Mouse (Mus musculus) intestine, embryonic 15.5 days (tissue): Measurements from ENCODE around the gene Pgpep1. TPM values are rescaled to one million over a fixed set of nuclear protein-coding genes. Genes with fewer than 3 reads are reported as not detected.

Source experiments
- ATAC-seq: fragments of 200-750 bp; cut with Nextera tagmentation; 2 replicates; pipeline ENCODE4 v1.8.0; 2017; ENCODE audit warnings: moderate TSS enrichment, moderate library complexity
- H3K27ac ChIP-seq: fragments of 300-500 bp; sonication (generic); 2 replicates; pipeline ENCODE4 v1.5.1; 2015; ENCODE audit warnings: mild to moderate bottlenecking, inconsistent platforms
- H3K27me3 ChIP-seq: fragments of 300-500 bp; sonication (generic); replicated peaks from 2 replicates; pipeline ENCODE4 v1.6.1; 2015; ENCODE audit warnings: inconsistent platforms
- H3K36me3 ChIP-seq: fragments of 300-500 bp; sonication (generic); 2 replicates; pipeline ENCODE4 v1.6.1; 2015; ENCODE audit warnings: inconsistent platforms
- H3K4me1 ChIP-seq: fragments of 300-500 bp; sonication (generic); replicated peaks from 2 replicates; pipeline ENCODE4 v1.6.1; 2015; ENCODE audit warnings: inconsistent platforms
- H3K4me2 ChIP-seq: fragments of 300-500 bp; sonication (generic); replicated peaks from 2 replicates; pipeline ENCODE4 v1.6.1; 2015; ENCODE audit warnings: mild to moderate bottlenecking, inconsistent platforms
- H3K4me3 ChIP-seq: fragments of 300-500 bp; sonication (generic); replicated peaks from 2 replicates; pipeline ENCODE4 v1.5.1; 2015; ENCODE audit warnings: inconsistent platforms
- H3K9ac ChIP-seq: fragments of 300-500 bp; sonication (generic); 2 replicates; pipeline ENCODE4 v1.6.1; 2015; ENCODE audit warnings: inconsistent platforms
- H3K9me3 ChIP-seq: fragments of 300-500 bp; sonication (generic); 2 replicates; pipeline ENCODE4 v1.6.1; 2016; ENCODE audit warnings: inconsistent platforms
- WGBS: fragments of 180-500 bp; shearing (Covaris S2); methylation state at CpG from one replicate; pipeline ENCODE4 v1.1.7; 2015; 5-methylcytosine and 5-hydroxymethylcytosine counted together
- polyA plus RNA-seq: library from polyadenylated mRNA; unstranded; fragments of >200 nt; fragmentation: Nextera tagmentation; extraction: Ambion mirVana; gene quantifications from 2 replicates; pipeline ENCODE4 v1.2.1, GENCODE M21; 2015

The Pgpep1 gene
- polyA plus RNA-seq, 1 experiment from 2014 or later: 58.0 TPM

GRCm38 (mm10) chr8:70643019-70643418 lies 17.2 kb downstream of the Pgpep1 start:
- H3K4me1 ChIP-seq: peaks cover 29% of the 10 kb centered on the region
- H3K27me3 ChIP-seq: no peaks in the 10 kb centered on the region
- no peaks in the 10 kb centered on the region for H3K9me3 ChIP-seq
- H3K4me3 ChIP-seq: no peak overlapping the region
- WGBS: 65% methylated on average over 3 of the region's 3 CpGs
- no peak overlapping the region for H3K27ac ChIP-seq
- no peak overlapping the region for H3K4me2 ChIP-seq
- no peak overlapping the region for H3K9ac ChIP-seq
- no peaks in the 10 kb centered on the region for H3K36me3 ChIP-seq
- ATAC-seq: no peak

GRCm38 (mm10) chr8:70638752-70639151 lies 21.4 kb downstream of the Pgpep1 start:
- Histone ChIP-seq H3K9ac (no peak overlapping the region), H3K4me3 (no peak overlapping the region)
- peak; percentile 53 for ATAC-seq

GRCm38 (mm10) chr8:70636838-70637237 lies 23.4 kb downstream of the Pgpep1 start:
- H3K27ac ChIP-seq: peak overlapping the region; percentile 67
- H3K27me3 ChIP-seq: no peaks in the 10 kb centered on the region
- peaks cover 28% of the 10 kb centered on the region for H3K4me1 ChIP-seq
- no peaks in the 10 kb centered on the region for H3K9me3 ChIP-seq
- H3K36me3 ChIP-seq: no peaks in the 10 kb centered on the region
- no peak overlapping the region for H3K4me3 ChIP-seq
- WGBS: 53% methylated on average over 8 of the region's 8 CpGs
- peak; percentile 63 for ATAC-seq
- 0 out of 2 replicates have a peak overlapping the region, but pooled peaks have one; percentile 9 for H3K4me2 ChIP-seq
- H3K9ac ChIP-seq: no peak overlapping the region; the same call in 1 of the 2 replicates

More at GRCm38 (mm10) chr8:70638752-70639151, 21.4 kb downstream of the Pgpep1 start:
- peaks cover 20% of the 10 kb centered on the region; the same call in 1 of the 2 replicates for H3K4me1 ChIP-seq
- 53% methylated on average over 9 of the region's 9 CpGs for WGBS
- no peaks in the 10 kb centered on the region for H3K36me3 ChIP-seq
- no peaks in the 10 kb centered on the region for H3K9me3 ChIP-seq
- H3K4me2 ChIP-seq: no peak overlapping the region
- 0 out of 2 replicates have a peak overlapping the region, but pooled peaks have one; percentile 32 for H3K27ac ChIP-seq
- no peaks in the 10 kb centered on the region for H3K27me3 ChIP-seq

- Histone ChIP-seq H3K27ac (no peak overlapping the region), H3K9me3 (no peaks in the 10 kb centered on the region), H3K4me1 (peaks cover 41% of the 10 kb centered on the region), H3K4me2 (no peak overlapping the region), H3K9ac (no peak overlapping the region), H3K36me3 (no peaks in the 10 kb centered on the region), H3K4me3 (no peak overlapping the region), H3K27me3 (no peaks in the 10 kb centered on the region)
- ATAC-seq: no peak
- WGBS: 78% methylated on average over 6 of the region's 6 CpGs
These were observed 24.7 kb downstream of the Pgpep1 start for GRCm38 (mm10) chr8:70635527-70635926.

- Histone ChIP-seq H3K27me3 (no peaks in the 10 kb centered on the region), H3K4me1 (peaks cover 49% of the 10 kb centered on the region), H3K4me3 (no peak overlapping the region), H3K36me3 (no peaks in the 10 kb centered on the region), H3K27ac (no peak overlapping the region), H3K9me3 (no peaks in the 10 kb centered on the region), H3K4me2 (no peak overlapping the region), H3K9ac (no peak overlapping the region)
- WGBS: 57% methylated on average over 6 of the region's 6 CpGs
- no peak for ATAC-seq
These were observed 26.1 kb downstream of the Pgpep1 start for GRCm38 (mm10) chr8:70634066-70634465.

GRCm38 (mm10) chr8:70632346-70632892 lies 27.8 kb downstream of the Pgpep1 start, which contains the start of gene Gdf15:
Gdf15 (minus strand) TSS chr8:70632456.
- Histone ChIP-seq H3K36me3 (no peaks in the 10 kb centered on the region), H3K4me1 (peaks cover 43% of the 10 kb centered on the region), H3K4me2 (peak within 1 kb of the TSS; percentile 84), H3K9me3 (no peaks in the 10 kb centered on the region), H3K4me3 (peak within 1 kb of the TSS; percentile 22), H3K27ac (peak within 1 kb of the TSS; percentile 59; the same call in 1 of the 2 replicates), H3K27me3 (no peaks in the 10 kb centered on the region), H3K9ac (peak within 1 kb of the TSS; percentile 17)
- ATAC-seq: no peak
- WGBS: 67% methylated on average over 6 of the region's 6 CpGs

- Histone ChIP-seq H3K4me3 (peak overlapping the region; percentile 22), H3K4me1 (peaks cover 43% of the 10 kb centered on the region), H3K36me3 (no peaks in the 10 kb centered on the region), H3K9me3 (no peaks in the 10 kb centered on the region), H3K27me3 (no peaks in the 10 kb centered on the region), H3K4me2 (peak overlapping the region; percentile 84), H3K27ac (peak overlapping the region; percentile 59; the same call in 1 of the 2 replicates), H3K9ac (peak overlapping the region; percentile 17)
- ATAC-seq: peak; percentile 18
- 13% methylated on average over 24 of the region's 24 CpGs for WGBS
These were observed 28.8 kb downstream of the Pgpep1 start for GRCm38 (mm10) chr8:70631436-70631835.

GRCm38 (mm10) chr8:70630532-70631381 lies 29.4 kb downstream of the Pgpep1 start:
- peak overlapping the region; percentile 22 for H3K4me3 ChIP-seq
- 15% methylated on average over 22 of the region's 22 CpGs for WGBS
- H3K36me3 ChIP-seq: no peaks in the 10 kb centered on the region
- peaks cover 43% of the 10 kb centered on the region for H3K4me1 ChIP-seq
- H3K27me3 ChIP-seq: no peaks in the 10 kb centered on the region
- peak overlapping the region; percentile 17; the same call in 1 of the 2 replicates for H3K9ac ChIP-seq
- H3K4me2 ChIP-seq: peak overlapping the region; percentile 84
- H3K9me3 ChIP-seq: no peaks in the 10 kb centered on the region
- peak overlapping the region; percentile 59 for H3K27ac ChIP-seq
- peak; percentile 60 for ATAC-seq

- H3K4me2 ChIP-seq: peak overlapping the region; percentile 84
- H3K27ac ChIP-seq: peak overlapping the region; percentile 61; the same call in 1 of the 2 replicates
- H3K4me3 ChIP-seq: peak overlapping the region; percentile 49
- H3K9me3 ChIP-seq: no peaks in the 10 kb centered on the region
- no peaks in the 10 kb centered on the region for H3K27me3 ChIP-seq
- under 1% methylated on average over 60 of the region's 60 CpGs for WGBS
- peak; percentile 90 for ATAC-seq
- H3K4me1 ChIP-seq: peaks cover 38% of the 10 kb centered on the region
- H3K9ac ChIP-seq: peak overlapping the region; percentile 51
- no peaks in the 10 kb centered on the region for H3K36me3 ChIP-seq
These were observed 30.3 kb downstream of the Pgpep1 start for GRCm38 (mm10) chr8:70629574-70630531.

GRCm38 (mm10) chr8:70628986-70629490 lies 31.1 kb downstream of the Pgpep1 start:
- Histone ChIP-seq H3K4me2 (peak overlapping the region; percentile 84), H3K4me3 (no peak overlapping the region; the same call in 1 of the 2 replicates), H3K27me3 (no peaks in the 10 kb centered on the region), H3K27ac (no peak overlapping the region), H3K36me3 (no peaks in the 10 kb centered on the region), H3K9ac (no peak overlapping the region), H3K9me3 (no peaks in the 10 kb centered on the region), H3K4me1 (peaks cover 35% of the 10 kb centered on the region)
- 58% methylated on average over 7 of the region's 7 CpGs for whole genome bisulfite sequencing
- ATAC-seq: no peak

GRCm38 (mm10) chr8:70627041-70627440 lies 33.1 kb downstream of the Pgpep1 start:
- Histone ChIP-seq H3K27ac (no peak overlapping the region), H3K4me2 (no peak overlapping the region), H3K27me3 (no peaks in the 10 kb centered on the region), H3K9me3 (no peaks in the 10 kb centered on the region), H3K4me3 (no peak overlapping the region), H3K36me3 (no peaks in the 10 kb centered on the region), H3K4me1 (peaks cover 26% of the 10 kb centered on the region), H3K9ac (no peak overlapping the region)
- ATAC-seq: no peak
- 87% methylated on average over 5 of the region's 5 CpGs for WGBS
